Mouse (Mus musculus) kidney, postnatal 0 days (tissue): ENCODE data around the gene Fbxo39. TPM values are rescaled to one million over a fixed set of nuclear protein-coding genes. Genes with fewer than 3 reads are reported as not detected.
"Not testable (repeated sequence)": the region's sequence is repeated elsewhere in the genome, so short reads cannot be mapped to it uniquely, and the experiment has no call there.

Source experiments
- ATAC-seq: fragments of 200-750 bp; cut with Nextera tagmentation; replicated peaks from 2 replicates; pipeline ENCODE4 v1.8.0; 2017; ENCODE audit warnings: low read depth, moderate number of reproducible peaks, moderate TSS enrichment, moderate library complexity; ENCODE audit not compliant: low FRiP score
- DNase-seq: peaks from one replicate; pipeline ENCODE4 v3.0.0-alpha.2; 2016; ENCODE audit warnings: low spot score
- H3K27ac ChIP-seq: fragments of 300-500 bp; sonication (generic); 2 replicates; pipeline ENCODE4 v1.5.1; 2014; ENCODE audit warnings: mild to moderate bottlenecking
- H3K27me3 ChIP-seq: fragments of 300-500 bp; sonication (generic); 2 replicates; pipeline ENCODE4 v1.6.1; 2014; ENCODE audit warnings: low read length, mixed read lengths; ENCODE audit not compliant: insufficient read depth
- H3K36me3 ChIP-seq: fragments of 300-500 bp; sonication (generic); 2 replicates; pipeline ENCODE4 v1.6.1; 2014; ENCODE audit warnings: low read length, mixed read lengths; ENCODE audit not compliant: insufficient read depth
- H3K4me1 ChIP-seq: fragments of 300-500 bp; sonication (generic); replicated peaks from 2 replicates; pipeline ENCODE4 v1.6.1; 2014; ENCODE audit warnings: antibody characterized with exemption, low read length, mixed read lengths; ENCODE audit not compliant: insufficient read depth
- H3K4me2 ChIP-seq: fragments of 300-500 bp; sonication (generic); 2 replicates; pipeline ENCODE4 v1.6.1; 2014; ENCODE audit warnings: mild to moderate bottlenecking, low read length, moderate library complexity, mixed read lengths
- H3K4me3 ChIP-seq: fragments of 300-500 bp; sonication (generic); replicated peaks from 2 replicates; pipeline ENCODE4 v1.5.1; 2014; ENCODE audit warnings: low read depth, low read length
- H3K9ac ChIP-seq: fragments of 300-500 bp; sonication (generic); 2 replicates; pipeline ENCODE4 v1.6.1; 2014; ENCODE audit warnings: low read depth, low read length
- H3K9me3 ChIP-seq: fragments of 300-500 bp; sonication (generic); replicated peaks from 2 replicates; pipeline ENCODE4 v1.6.1; 2016; ENCODE audit warnings: low read length, inconsistent platforms, mixed read lengths
- CTCF ChIP-seq: IDR thresholded peaks from 2 replicates; pipeline ENCODE4 v1.5.1; 2016; ENCODE audit warnings: antibody characterized with exemption, low read depth, mild to moderate bottlenecking, moderate library complexity
- WGBS: fragments of 180-500 bp; shearing (Covaris S2); extraction: QIAGEN DNeasy Blood & Tissue Kit; methylation state at CpG from one replicate; pipeline ENCODE4 v1.1.7; 2014; 5-methylcytosine and 5-hydroxymethylcytosine counted together
- polyA plus RNA-seq: library from polyadenylated mRNA; unstranded; fragments of >200 nt; fragmentation: Nextera tagmentation; extraction: Ambion mirVana; gene quantifications from 2 replicates; pipeline ENCODE4 v1.2.1, GENCODE M21; 2015

Gene Fbxo39
- polyA plus RNA-seq, 1 experiment from 2014 or later, result not detected

GRCm38 (mm10) chr11:72334653-72335052 lies 20.4 kb downstream of the Fbxo39 start:
- H3K9ac ChIP-seq, result no peak overlapping the region
- H3K9me3 ChIP-seq, result no peaks in the 10 kb centered on the region
- H3K4me2 ChIP-seq, result no peak overlapping the region
- H3K27ac ChIP-seq, result no peak overlapping the region
- no peak for TF ChIP-seq CTCF
- ATAC-seq, result no peak
- H3K4me3 ChIP-seq, result no peak overlapping the region
- no peaks in the 10 kb centered on the region for H3K36me3 ChIP-seq
- H3K4me1 ChIP-seq, result 0 out of 2 replicates have a peak, but pooled peaks cover 10% of the 10 kb centered on the region
- H3K27me3 ChIP-seq, result no peaks in the 10 kb centered on the region
- no peak for DNase-seq
- 82% methylated on average over 4 of the region's 4 CpGs for WGBS

GRCm38 (mm10) chr11:72336726-72337125 lies 22.5 kb downstream of the Fbxo39 start:
- no peaks in the 10 kb centered on the region for H3K27me3 ChIP-seq
- no peak overlapping the region for H3K27ac ChIP-seq
- H3K9me3 ChIP-seq, result no peaks in the 10 kb centered on the region
- no peak for DNase-seq
- H3K4me2 ChIP-seq, result no peak overlapping the region
- H3K9ac ChIP-seq, result no peak overlapping the region
- 0 out of 2 replicates have a peak, but pooled peaks cover 10% of the 10 kb centered on the region for H3K4me1 ChIP-seq
- no peak overlapping the region for H3K4me3 ChIP-seq
- H3K36me3 ChIP-seq, result no peaks in the 10 kb centered on the region
- TF ChIP-seq CTCF, result no peak
- WGBS, result 74% methylated on average over 8 of the region's 8 CpGs
- ATAC-seq, result no peak

DNA sequence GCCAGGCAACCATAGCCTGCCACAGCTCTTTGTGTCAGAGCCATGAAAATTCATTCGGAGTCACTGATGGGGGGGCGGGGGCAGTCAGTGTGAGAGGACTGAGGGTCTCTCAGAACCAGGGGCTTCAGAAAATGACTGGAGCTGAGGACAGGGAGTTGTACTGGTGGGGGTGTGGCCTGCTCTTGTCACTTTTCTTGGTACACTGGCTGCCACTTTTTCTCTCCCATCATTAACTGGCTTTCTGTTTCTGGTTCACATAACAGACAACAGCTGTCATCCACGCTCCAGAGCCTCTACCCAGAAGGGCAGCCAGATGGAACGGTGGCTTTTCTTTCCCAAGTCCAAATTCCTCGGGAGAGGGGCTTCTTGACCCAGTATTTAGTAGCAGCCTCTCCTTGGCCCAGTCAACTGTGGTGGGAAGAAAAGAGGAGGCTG lies 24.2 kb downstream of the Fbxo39 start:
- TF ChIP-seq CTCF, result no peak
- 21% methylated on average over 5 of the region's 5 CpGs for WGBS

DNA sequence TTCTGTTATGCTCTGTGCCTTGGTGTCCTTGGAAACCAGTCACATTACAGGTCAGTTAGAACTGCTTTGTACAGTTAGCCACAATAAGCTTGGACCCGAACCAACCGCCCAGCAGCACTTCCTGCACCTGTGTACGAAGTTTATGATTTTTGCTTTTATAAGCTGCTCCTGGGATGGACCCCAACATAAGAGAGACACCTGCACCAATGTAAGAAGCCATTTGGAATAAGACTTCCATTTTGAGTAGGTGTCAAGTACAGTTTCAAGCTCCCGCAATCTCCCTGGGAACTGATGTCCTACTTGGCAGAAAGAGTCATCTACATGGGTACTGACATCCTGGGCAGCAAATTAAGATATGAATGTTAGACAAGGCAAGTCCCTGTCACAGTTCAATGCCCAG lies 25.5 kb downstream of the Fbxo39 start:
- no peaks in the 10 kb centered on the region for H3K9me3 ChIP-seq
- no peaks in the 10 kb centered on the region for H3K27me3 ChIP-seq
- H3K9ac ChIP-seq, result no peak overlapping the region
- ATAC-seq, result no peak
- 0 out of 2 replicates have a peak, but pooled peaks cover 10% of the 10 kb centered on the region for H3K4me1 ChIP-seq
- H3K36me3 ChIP-seq, result no peaks in the 10 kb centered on the region
- 68% methylated on average over 4 of the region's 4 CpGs for WGBS
- no peak overlapping the region for H3K4me2 ChIP-seq
- H3K27ac ChIP-seq, result peak overlapping the region; percentile 20; the same call in 1 of the 2 replicates
- DNase-seq, result no peak
- no peak for TF ChIP-seq CTCF
- H3K4me3 ChIP-seq, result no peak overlapping the region

More for the DNA sequence above, 24.2 kb downstream of the Fbxo39 start:
- Histone ChIP-seq H3K9me3 (no peaks in the 10 kb centered on the region), H3K4me1 (0 out of 2 replicates have a peak, but pooled peaks cover 10% of the 10 kb centered on the region), H3K9ac (no peak overlapping the region), H3K36me3 (no peaks in the 10 kb centered on the region), H3K4me3 (no peak overlapping the region), H3K4me2 (no peak overlapping the region), H3K27me3 (no peaks in the 10 kb centered on the region), H3K27ac (peak overlapping the region; percentile 20; the same call in 1 of the 2 replicates)
- DNase-seq, result peak; percentile 86
- ATAC-seq, result peak; percentile 53

- no peaks in the 10 kb centered on the region for H3K9me3 ChIP-seq
- H3K4me3 ChIP-seq, result no peak overlapping the region
- H3K4me2 ChIP-seq, result no peak overlapping the region
- no peak overlapping the region for H3K27ac ChIP-seq
- ATAC-seq, result peak; percentile 68; the same call in 1 of the 2 replicates
- 0 out of 2 replicates have a peak, but pooled peaks cover 10% of the 10 kb centered on the region for H3K4me1 ChIP-seq
- peak; percentile 87 for TF ChIP-seq CTCF
- H3K36me3 ChIP-seq, result no peaks in the 10 kb centered on the region
- 11% methylated on average over 7 of the region's 7 CpGs for WGBS
- peak; percentile 89 for DNase-seq
- H3K27me3 ChIP-seq, result no peaks in the 10 kb centered on the region
- H3K9ac ChIP-seq, result no peak overlapping the region
Measured at GRCm38 (mm10) chr11:72342549-72343237, 28.4 kb downstream of the Fbxo39 start.

GRCm38 (mm10) chr11:72343238-72343625 lies 29.0 kb downstream of the Fbxo39 start:
- 84% methylated on average over 5 of the region's 5 CpGs for WGBS

More at GRCm38 (mm10) chr11:72343238-72343625, 29.0 kb downstream of the Fbxo39 start:
- not testable (repeated sequence) for H3K4me2 ChIP-seq, H3K36me3 ChIP-seq, H3K4me1 ChIP-seq, H3K9me3 ChIP-seq, H3K27ac ChIP-seq, H3K4me3 ChIP-seq, DNase-seq, ATAC-seq, H3K9ac ChIP-seq, H3K27me3 ChIP-seq
